Mouse (Mus musculus) brain, embryonic 14.5 days (tissue): ENCODE data around the gene Ttll6. TPM values are rescaled to one million over a fixed set of nuclear protein-coding genes. Genes with fewer than 3 reads are reported as not detected.
A peak's percentile ranks its signal among the peaks of the same experiment; 100 is the strongest.

Source experiments
- DNase-seq: peaks from one replicate; pipeline ENCODE4 v3.0.0-alpha.2; 2011; ENCODE audit warnings: low read depth
- CTCF ChIP-seq: fragments of 200-500 bp; IDR thresholded peaks from 2 replicates; pipeline ENCODE4 v1.5.1; 2012; ENCODE audit warnings: inconsistent platforms, mild to moderate bottlenecking, moderate library complexity, borderline replicate concordance; ENCODE audit not compliant: insufficient read depth, insufficient read length; ENCODE audit errors: extremely low read depth
- POLR2A ChIP-seq: fragments of 200-500 bp; IDR thresholded peaks from 2 replicates; pipeline ENCODE4 v1.6.1; 2012; ENCODE audit warnings: mild to moderate bottlenecking, inconsistent platforms, borderline replicate concordance; ENCODE audit not compliant: poor library complexity, insufficient read depth, insufficient read length, severe bottlenecking; ENCODE audit errors: extremely low read depth
- polyA plus RNA-seq: library from polyadenylated mRNA; depleted of rRNA; stranded (reverse); fragments of >200 nt; gene quantifications from 2 replicates; pipeline ENCODE4 v1.2.3, GENCODE M21; 2012

The Ttll6 gene
- polyA plus RNA-seq, 1 experiment: 0.86 TPM

- TF ChIP-seq CTCF: no peak
- TF ChIP-seq POLR2A: no peak
- DNase-seq: no peak
Measured at GRCm38 (mm10) chr11:96189810-96190522, 56.4 kb downstream of the Ttll6 start.

DNA sequence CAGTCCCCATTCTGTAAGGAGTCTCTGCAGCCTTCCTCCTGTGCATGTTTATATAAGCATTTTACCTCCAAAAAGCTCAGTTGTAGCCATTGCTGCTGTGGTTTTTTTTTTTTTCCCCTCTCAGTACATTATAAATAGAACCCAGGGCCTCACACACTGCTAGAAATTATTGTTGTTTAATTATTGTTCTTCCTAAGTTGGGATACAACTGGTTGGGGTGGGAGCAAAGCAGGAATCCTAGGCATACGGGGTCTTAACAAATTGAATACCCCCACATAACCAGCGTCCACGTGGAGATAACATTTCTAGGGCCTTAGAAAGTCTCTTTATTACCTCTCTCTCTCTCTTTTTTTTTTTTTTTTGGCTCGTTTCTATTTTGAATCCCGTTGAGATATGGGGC lies 57.5 kb downstream of the Ttll6 start:
- TF ChIP-seq CTCF: no peak
- TF ChIP-seq POLR2A: no peak
- DNase-seq: no peak

GRCm38 (mm10) chr11:96193521-96194400 lies 60.2 kb downstream of the Ttll6 start, which contains the start of gene Hoxb13:
Gene Hoxb13 (plus strand): TSS chr11:96194316.
- TF ChIP-seq POLR2A: no peak
- DNase-seq: peak; percentile 79

DNA sequence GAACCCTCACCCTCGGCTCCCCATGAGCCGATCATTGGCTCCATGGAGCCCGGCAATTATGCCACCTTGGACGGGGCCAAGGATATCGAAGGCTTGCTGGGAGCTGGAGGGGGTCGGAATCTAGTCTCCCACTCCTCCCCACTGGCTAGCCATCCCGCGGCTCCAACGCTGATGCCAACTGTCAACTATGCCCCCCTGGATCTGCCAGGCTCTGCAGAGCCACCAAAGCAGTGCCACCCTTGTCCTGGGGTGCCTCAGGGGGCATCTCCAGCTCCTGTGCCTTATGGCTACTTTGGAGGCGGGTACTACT lies 60.8 kb downstream of the Ttll6 start:
- TF ChIP-seq POLR2A (no peak), CTCF (no peak)
- DNase-seq: no peak

GRCm38 (mm10) chr11:96194961-96195640 lies 61.5 kb downstream of the Ttll6 start:
- DNase-seq: no peak
- no peak for TF ChIP-seq CTCF
- no peak for TF ChIP-seq POLR2A

- TF ChIP-seq CTCF (no peak), POLR2A (no peak)
- no peak for DNase-seq
Measured at GRCm38 (mm10) chr11:96195769-96196280, 62.2 kb downstream of the Ttll6 start.

DNA sequence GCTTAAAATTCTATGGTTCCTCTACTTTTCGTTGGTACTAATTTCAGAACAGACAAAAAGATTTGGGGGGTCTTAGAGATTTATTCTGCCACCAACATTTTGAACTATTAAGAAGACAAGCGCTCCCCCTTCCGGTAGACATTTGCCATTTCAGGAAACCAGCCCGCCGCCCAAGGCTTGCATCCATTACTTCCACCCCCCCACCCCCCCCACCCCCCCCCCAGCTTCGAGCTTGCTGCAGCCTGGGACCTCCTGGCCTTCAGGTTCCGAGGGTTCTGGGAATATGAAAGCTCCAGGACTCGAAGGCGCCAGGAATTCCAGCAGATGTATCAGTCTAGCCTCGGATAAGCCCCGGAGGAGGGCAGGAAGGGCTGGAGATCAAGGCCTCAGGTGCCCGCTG lies 65.1 kb downstream of the Ttll6 start:
- no peak for DNase-seq
- TF ChIP-seq POLR2A (no peak), CTCF (peak; percentile 52; the same call in 1 of the 2 replicates)

GRCm38 (mm10) chr11:96199181-96200086 lies 65.8 kb downstream of the Ttll6 start:
- TF ChIP-seq CTCF: no peak
- TF ChIP-seq POLR2A: no peak
- no peak for DNase-seq

DNA sequence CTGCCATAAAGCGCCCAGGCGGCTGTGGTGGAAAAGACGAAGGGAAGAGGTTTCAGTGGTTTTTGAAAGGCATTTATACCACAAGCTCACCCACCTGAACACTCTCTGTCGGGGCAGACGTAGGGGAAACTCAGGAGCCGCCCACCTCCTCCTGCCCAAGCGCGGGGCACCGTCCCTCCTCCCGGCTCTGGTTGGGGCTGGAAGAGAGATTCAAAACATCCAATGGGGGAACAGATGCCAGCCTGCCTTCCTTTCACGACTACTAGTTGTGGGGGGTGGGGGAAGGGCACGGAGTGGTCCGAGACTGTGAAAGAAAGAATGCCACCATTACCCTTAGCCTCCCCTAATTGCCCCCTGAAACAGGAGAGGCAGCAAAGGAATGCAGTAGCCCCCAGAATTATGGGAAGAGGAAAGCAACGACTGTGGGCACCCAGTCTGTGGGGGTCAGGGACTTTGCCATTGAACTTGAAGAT lies 66.6 kb downstream of the Ttll6 start:
- DNase-seq: no peak
- TF ChIP-seq CTCF: no peak
- no peak for TF ChIP-seq POLR2A

DNA sequence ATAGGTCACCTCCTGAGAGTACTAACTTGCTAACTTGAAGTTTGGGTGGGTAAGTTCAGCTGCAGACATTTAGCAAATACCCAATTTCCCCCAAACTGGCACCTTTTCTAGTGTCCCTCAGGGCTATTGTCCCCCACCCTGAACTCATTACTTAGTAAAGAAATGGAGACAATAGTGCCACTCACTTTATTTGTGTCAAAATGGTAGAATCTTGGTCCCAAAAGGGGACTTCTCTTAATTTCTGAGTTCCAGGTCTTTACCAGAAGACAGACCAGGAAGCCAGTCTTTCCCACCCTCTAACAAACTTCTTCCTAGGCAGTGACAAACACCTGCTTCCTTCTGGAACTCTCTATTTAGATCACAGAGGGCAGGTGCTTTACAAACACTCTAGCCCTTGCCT lies 68.2 kb downstream of the Ttll6 start:
- TF ChIP-seq CTCF (no peak), POLR2A (no peak)
- no peak for DNase-seq

DNA sequence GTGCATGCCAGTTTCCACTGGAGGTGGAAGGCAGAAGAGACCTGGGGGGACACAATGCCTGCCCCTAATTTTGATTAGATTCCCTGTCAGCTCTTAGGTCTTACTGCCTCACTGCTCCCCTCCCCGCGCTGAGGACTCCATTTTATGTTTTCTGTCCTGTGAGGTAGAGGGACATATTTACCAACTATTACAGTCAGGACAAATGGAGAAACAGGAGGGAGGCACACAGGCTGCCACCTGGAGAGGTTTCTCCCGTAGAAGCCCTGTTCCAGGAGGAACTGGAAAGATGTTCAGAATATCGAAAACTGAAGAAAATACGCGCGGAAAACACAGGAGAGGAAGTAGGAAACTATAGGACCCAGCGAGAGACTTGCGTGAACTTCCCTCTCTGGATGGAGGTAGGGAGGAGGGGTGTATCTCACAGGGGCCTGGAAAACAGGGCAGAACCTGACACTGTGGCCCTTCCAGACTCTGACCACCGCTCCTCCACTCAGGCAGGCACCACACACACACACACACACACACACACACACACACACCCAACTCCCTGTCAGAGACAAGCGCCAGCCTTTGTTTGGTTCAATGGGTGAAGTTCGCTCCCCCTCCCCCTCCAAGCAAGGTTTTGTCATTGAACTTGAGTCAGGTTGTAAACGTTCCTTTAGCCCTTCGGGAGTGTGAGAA lies 69.0 kb downstream of the Ttll6 start:
- no peak for TF ChIP-seq CTCF
- no peak for TF ChIP-seq POLR2A
- DNase-seq: no peak
